Mouse (Mus musculus) liver, postnatal 0 days (tissue): Measurements from ENCODE around the gene Add1. TPM values are rescaled to one million over a fixed set of nuclear protein-coding genes. Genes with fewer than 3 reads are reported as not detected.
A peak's percentile ranks its signal among the peaks of the same experiment; 100 is the strongest.

Experiments used
- ATAC-seq: fragments of 200-750 bp; cut with Nextera tagmentation; 2 replicates; pipeline ENCODE4 v1.8.0; 2017; ENCODE audit warnings: mild to moderate bottlenecking, moderate library complexity
- DNase-seq: peaks from one replicate; pipeline ENCODE4 v3.0.0-alpha.2; 2016
- H3K27ac ChIP-seq: fragments of 300-500 bp; sonication (generic); 2 replicates; pipeline ENCODE4 v1.5.1; 2014; ENCODE audit warnings: antibody characterized with exemption, moderate library complexity, mild to moderate bottlenecking, low read depth
- H3K27me3 ChIP-seq: fragments of 300-500 bp; sonication (generic); 2 replicates; pipeline ENCODE4 v1.6.1; 2014; ENCODE audit warnings: low read length, control low read depth, mixed read lengths; ENCODE audit not compliant: insufficient read depth
- H3K36me3 ChIP-seq: fragments of 300-500 bp; sonication (generic); replicated peaks from 2 replicates; pipeline ENCODE4 v1.6.1; 2014; ENCODE audit warnings: mild to moderate bottlenecking, control low read depth, low read length, moderate library complexity, mixed read lengths; ENCODE audit not compliant: insufficient read depth
- H3K4me1 ChIP-seq: fragments of 300-500 bp; sonication (generic); 2 replicates; pipeline ENCODE4 v1.6.1; 2014; ENCODE audit warnings: antibody characterized with exemption, mild to moderate bottlenecking, control low read depth; ENCODE audit not compliant: insufficient read depth
- H3K4me2 ChIP-seq: fragments of 300-500 bp; sonication (generic); 2 replicates; pipeline ENCODE4 v1.6.1; 2014; ENCODE audit warnings: low read depth, mild to moderate bottlenecking, low read length, moderate library complexity, mixed read lengths
- H3K4me3 ChIP-seq: fragments of 300-500 bp; sonication (generic); 2 replicates; pipeline ENCODE4 v1.5.1; 2014; ENCODE audit warnings: low read depth, low read length
- H3K9ac ChIP-seq: fragments of 300-500 bp; sonication (generic); replicated peaks from 2 replicates; pipeline ENCODE4 v1.6.1; 2014; ENCODE audit warnings: mild to moderate bottlenecking, moderate library complexity
- H3K9me3 ChIP-seq: fragments of 300-500 bp; sonication (generic); 2 replicates; pipeline ENCODE4 v1.6.1; 2016; ENCODE audit warnings: mild to moderate bottlenecking, control low read depth, low read length, mixed read lengths
- CTCF ChIP-seq: sonication (generic); IDR thresholded peaks from 2 replicates; pipeline ENCODE4 v1.5.1; 2016; ENCODE audit warnings: antibody characterized with exemption, low read depth
- EP300 ChIP-seq: IDR thresholded peaks from 2 replicates; pipeline ENCODE4 v1.6.1; 2016; ENCODE audit warnings: antibody characterized with exemption, low read depth, mild to moderate bottlenecking
- WGBS: fragments of 180-500 bp; shearing (Covaris S2); extraction: QIAGEN DNeasy Blood & Tissue Kit; methylation state at CpG from one replicate; pipeline ENCODE4 v1.1.7; 2014; ENCODE audit not compliant: insufficient replicate concordance; 5-methylcytosine and 5-hydroxymethylcytosine counted together
- microRNA-seq: library from miRNA; unstranded; fragments of <30 nt; microRNA quantifications from one replicate; pipeline ENCODE4, GENCODE M21; 2016
- polyA plus RNA-seq: library from polyadenylated mRNA; unstranded; fragments of >200 nt; fragmentation: Nextera tagmentation; extraction: Ambion mirVana; gene quantifications from 2 replicates; pipeline ENCODE4 v1.2.1, GENCODE M21; 2015

The Add1 gene
- polyA plus RNA-seq, 1 experiment from 2014 or later, result 54.8 TPM

- WGBS, result 79% methylated on average over 2 of the region's 2 CpGs
- Histone ChIP-seq H3K36me3 (no peaks in the 10 kb centered on the region), H3K9ac (no peak overlapping the region), H3K4me1 (no peaks in the 10 kb centered on the region), H3K27ac (no peak overlapping the region), H3K4me3 (no peak overlapping the region), H3K4me2 (no peak overlapping the region), H3K27me3 (no peaks in the 10 kb centered on the region), H3K9me3 (no peaks in the 10 kb centered on the region)
- peak; percentile 57 for TF ChIP-seq CTCF
- no peak for TF ChIP-seq EP300
- DNase-seq (no peak), ATAC-seq (no peak)
Measured at GRCm38 (mm10) chr5:34669493-34669892, 96.0 kb downstream of the Add1 start.

- Histone ChIP-seq H3K27ac (no peak overlapping the region), H3K4me2 (no peak overlapping the region), H3K9ac (no peak overlapping the region), H3K4me1 (no peaks in the 10 kb centered on the region), H3K9me3 (no peaks in the 10 kb centered on the region), H3K36me3 (no peaks in the 10 kb centered on the region), H3K4me3 (no peak overlapping the region), H3K27me3 (no peaks in the 10 kb centered on the region)
- TF ChIP-seq EP300 (no peak), CTCF (peak; percentile 53)
- DNase-seq (no peak), ATAC-seq (no peak)
- WGBS, result 74% methylated on average over 4 of the region's 4 CpGs
Measured at GRCm38 (mm10) chr5:34670280-34670679, 96.8 kb downstream of the Add1 start.

Small RNA genes within 50 kb of the gene (microRNA-seq; reads per million reads assigned to microRNA genes)
- 2.4 reads per million for gene Mir7036b

Other genes starting within 250 kb of the Add1 start
- 60.0 and 60.4 TPM in 2 replicates for gene Rnf4, start 237.4 kb upstream of the Add1 start, polyA plus RNA-seq
- gene Fam193a, start 203.7 kb upstream of the Add1 start, polyA plus RNA-seq, result 2.2 and 2.7 TPM in 2 replicates
- gene Tnip2, start 59.7 kb upstream of the Add1 start, polyA plus RNA-seq, result 5.3 and 5.5 TPM in 2 replicates
- 7.7 and 9.8 TPM in 2 replicates for gene Sh3bp2, start 47.8 kb upstream of the Add1 start, polyA plus RNA-seq
- gene Mfsd10, start 63.5 kb downstream of the Add1 start, polyA plus RNA-seq, result 31.1 and 32.7 TPM in 2 replicates
- gene Nop14, start 86.5 kb downstream of the Add1 start, polyA plus RNA-seq, result 8.7 and 9.2 TPM in 2 replicates
- gene Grk4, start 86.7 kb downstream of the Add1 start, polyA plus RNA-seq, result 0.34 and 0.40 TPM in 2 replicates
- gene Htt, start 188.1 kb downstream of the Add1 start, polyA plus RNA-seq, result 1.9 and 2.3 TPM in 2 replicates